Mouse (Mus musculus): ENCODE measurements around the gene Psmb2. TPM values are rescaled to one million over a fixed set of nuclear protein-coding genes. Genes with fewer than 3 reads are reported as not detected.

Psmb2 gene
- total RNA-seq, 2 experiments from 2014 or later: 101 to 103 TPM

DNA sequence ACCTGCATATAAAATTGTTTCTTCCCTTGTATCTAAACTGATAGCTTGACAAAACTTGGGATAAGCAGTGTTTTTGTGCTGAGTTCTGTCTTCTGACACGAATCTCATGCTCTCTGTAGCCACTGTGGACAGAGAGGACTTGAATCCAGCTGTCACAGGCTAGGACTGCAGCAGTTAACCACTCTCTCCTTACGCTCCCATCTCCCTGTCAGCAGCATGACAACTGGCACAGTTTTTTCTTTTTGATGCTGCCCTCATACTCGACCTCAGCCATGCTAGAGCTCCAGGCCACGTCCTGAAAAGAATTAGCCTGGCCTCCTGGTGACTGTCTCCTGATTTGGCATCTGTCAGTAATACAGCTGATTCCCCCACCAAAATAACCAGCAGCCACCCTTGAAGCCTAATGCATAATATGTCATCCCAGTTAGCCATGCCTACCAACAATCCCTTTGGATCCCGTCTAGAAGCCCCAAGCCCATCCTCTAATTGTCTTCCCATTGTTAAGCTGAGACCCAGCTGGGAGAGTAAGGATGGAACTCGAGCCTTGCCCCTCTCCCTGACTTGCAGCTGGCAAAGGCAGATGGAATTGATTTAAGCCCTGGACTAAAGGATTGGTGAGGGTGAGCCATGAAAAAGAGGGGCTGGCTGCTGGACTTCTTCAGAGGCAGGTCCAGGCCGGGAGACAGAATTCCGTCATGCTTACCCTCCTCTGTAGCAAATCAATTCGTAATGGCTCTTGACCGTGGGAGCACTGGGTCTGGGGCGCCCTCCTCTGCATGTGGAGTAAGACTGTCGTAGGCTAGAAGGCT is 29.4 kb downstream of the Psmb2 start:
- no peak for DNase-seq (ENCODE audit: low spot score in 2 of 2)

DNA sequence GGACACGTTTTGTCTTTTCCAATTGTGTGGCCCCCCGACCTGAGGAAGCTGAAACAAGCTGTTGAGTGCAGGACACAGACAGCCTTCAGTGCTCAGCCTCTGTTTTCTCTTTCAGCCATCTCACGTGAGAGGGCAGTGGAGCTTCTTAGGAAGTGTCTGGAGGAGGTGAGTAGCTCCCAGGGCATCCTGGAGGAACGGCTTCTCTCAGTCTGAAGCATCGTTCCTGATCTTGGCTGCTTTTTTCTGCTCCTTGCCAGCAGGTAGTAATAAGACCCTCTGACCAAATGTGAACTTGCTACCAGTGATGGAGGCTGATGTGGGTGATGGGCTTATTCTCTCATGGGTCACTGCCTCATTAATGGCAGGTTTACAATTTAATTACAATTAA is 30.0 kb downstream of the Psmb2 start:
- no peak for DNase-seq (ENCODE audit: low spot score in 2 of 2)

DNA sequence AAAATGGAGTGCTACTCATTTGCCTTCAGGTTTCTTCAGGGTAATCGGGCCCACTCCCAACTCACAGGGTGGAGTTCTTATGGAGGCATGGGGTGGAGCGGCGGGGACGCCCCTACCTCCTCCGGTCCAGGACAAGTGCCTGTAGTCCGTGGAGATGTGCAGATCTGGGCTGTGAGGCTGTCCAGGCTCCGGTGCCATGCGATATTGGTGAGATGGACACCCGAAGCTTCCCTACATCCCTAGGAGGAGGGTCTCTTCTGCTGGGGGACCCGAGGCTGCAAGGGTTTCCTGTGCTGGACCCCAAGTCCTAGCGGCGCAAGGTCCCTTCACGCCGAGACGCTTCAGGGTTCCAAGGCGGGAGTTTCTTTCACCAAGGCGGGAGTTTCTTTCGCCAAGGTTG is 54.7 kb downstream of the Psmb2 start:
- no peak for DNase-seq (ENCODE audit: low spot score in 2 of 2)

DNA sequence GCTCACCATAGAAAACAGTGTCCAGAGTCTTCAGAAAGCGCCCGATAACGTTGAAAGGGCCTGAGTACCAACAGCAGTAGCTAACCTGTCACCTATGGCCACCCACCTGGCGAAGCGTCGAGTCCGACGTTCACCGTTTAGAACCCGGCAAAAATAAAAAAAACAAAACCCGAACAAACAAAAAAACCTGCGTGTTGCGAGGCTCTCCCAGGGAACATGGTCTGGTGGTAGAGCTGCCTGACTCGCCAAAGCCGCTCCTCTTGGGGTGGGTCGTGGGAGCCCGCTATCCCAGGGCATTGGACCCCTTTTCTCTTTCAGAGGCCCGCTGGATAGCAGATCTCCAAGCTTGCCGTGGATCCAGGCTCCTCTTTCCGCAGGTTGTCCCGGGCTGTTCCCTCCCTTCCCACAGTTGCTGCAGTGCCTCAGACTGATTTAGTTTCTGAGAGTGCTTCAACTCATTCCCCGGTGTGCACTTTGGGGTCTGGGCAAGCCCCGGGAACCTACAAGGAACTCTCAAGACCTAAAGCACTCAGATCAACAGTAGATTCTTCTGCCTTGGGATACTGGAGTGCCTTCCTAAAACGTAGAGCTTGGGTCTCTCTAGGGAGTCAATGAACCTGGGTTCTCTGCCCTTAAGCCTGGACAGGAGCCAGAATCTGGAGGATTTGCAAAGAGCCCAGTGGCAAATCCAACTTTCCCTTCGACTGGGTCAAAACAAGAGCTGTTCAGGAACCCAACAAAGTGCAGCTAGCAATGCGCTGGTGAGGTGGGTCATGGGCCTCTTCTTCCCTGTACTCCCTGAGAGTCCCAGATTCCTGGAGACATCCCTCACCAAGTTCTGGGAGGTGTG is 55.3 kb downstream of the Psmb2 start:
- no peak for DNase-seq (ENCODE audit: low spot score in 2 of 2)

DNA sequence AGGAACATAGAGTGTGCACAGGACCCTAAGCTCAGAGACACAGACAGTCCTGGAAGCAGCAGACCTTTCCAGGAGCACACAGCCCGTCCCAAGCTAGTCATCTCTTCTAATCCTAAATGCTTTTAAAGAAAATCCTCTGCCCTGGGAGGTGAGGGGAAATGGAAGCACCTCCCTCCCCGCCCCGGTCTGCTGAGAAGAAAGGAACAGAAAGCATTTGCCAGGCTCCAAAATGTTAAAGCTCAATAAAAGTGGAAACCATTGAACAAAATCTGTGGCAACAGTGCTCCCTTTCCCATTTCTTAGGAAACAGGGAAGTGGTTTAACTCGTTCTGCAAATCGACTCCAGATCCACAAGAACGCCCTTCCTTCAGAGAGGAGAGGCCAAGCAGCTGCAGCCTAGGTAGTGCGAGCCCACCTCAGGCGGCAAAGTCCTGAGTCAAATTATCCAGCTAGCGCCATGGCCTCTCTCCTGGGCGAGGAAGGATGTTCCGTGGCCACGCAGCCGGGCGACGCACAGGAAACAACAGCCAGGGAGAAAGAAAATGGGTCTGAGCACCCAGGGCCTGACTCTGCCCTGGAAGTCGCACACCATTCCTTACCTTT is 56.7 kb downstream of the Psmb2 start:
- no peak for DNase-seq (ENCODE audit: low spot score in 2 of 2)

DNA sequence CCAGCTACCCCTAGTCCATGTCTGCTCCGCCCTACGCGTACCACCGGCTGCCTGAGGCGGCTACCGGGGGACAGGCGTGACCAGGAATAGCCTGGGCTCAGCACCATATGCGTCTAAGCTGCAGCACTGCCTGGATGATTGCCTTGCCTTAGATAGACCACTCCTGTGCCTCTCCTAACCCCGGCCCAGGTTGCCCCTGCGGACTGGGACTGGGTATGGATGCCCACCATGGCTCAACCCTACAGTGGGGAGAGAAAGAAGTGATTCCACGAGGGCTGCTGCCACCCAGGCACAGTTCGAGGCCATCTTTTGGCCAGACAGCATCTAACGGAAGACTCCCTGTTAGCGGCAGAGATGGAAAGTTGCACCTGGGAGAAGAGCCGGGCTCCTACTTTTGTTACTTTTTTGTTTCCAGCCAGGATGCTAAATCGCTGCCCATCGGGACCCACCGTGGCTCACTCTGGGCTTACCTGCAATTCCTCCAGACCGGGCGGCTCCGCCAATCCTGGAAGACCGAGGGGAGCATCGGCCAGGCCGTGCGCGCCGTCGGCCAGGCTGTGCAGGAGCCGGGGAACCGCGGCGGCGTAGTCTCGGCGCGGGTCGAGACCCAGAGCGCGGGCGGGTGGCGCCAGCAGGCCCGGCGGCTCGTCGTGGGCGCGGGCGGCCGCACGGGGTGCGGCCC is 57.4 kb downstream of the Psmb2 start:
- DNase-seq (ENCODE audit: low spot score in 2 of 2): no peak

DNA sequence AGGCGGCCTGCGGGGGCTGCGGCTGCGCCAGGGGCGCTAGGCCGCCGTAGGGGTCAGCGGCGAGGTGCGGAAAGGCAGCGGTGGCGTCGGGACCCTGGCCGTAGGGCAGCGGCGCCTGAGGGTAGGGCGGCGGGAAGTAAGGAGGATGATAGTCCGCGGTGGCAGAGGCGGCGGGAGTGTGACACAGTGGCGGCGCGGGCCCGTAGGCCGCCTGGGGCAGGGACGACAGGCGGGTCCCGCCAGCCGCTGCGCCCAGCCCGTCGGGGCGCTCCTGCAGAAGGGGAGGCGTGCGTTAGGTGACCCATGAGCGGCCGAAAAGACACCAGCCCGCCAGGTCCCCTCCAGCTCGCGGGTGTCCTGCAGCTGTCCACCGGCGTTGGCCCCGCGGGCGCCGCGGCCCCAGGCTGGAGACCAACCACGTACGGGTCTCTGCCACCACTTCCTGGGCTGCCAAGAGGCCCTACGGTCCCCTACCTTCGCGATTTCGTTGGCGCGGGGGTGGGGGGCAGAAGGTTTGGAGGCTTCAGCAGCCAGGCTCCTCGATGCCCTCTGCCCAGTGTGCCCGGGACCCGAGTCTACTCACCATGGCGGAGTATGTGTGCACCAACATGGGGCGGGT is 58.1 kb downstream of the Psmb2 start:
- no peak for DNase-seq (ENCODE audit: low spot score in 2 of 2)

DNA sequence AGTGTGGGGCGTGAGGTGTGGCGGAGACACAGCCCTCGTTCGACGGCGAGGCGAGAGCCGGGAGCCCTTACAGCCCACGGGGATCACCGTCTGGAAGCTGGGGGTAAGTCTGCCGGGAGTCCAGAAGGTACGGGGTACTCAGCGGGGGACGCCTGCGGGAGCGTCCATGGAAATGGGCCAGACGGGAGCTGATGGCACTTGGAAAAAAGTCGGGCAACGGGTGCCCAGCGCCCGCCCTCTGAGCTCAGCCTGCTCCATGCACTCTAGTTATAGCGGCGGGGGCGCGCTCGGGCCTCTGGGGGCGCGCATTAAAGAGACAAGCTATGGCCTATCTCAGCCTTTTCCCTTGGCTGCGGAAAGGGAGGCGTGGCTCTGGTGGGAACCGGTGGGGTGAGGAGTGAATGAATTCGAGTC is 58.6 kb downstream of the Psmb2 start, which contains the start of gene Tfap2e:
TSS of gene Tfap2e (minus strand) at position 240 of the 414 bp plus-strand sequence.
- DNase-seq (ENCODE audit: low spot score in 2 of 2): no peak

DNA sequence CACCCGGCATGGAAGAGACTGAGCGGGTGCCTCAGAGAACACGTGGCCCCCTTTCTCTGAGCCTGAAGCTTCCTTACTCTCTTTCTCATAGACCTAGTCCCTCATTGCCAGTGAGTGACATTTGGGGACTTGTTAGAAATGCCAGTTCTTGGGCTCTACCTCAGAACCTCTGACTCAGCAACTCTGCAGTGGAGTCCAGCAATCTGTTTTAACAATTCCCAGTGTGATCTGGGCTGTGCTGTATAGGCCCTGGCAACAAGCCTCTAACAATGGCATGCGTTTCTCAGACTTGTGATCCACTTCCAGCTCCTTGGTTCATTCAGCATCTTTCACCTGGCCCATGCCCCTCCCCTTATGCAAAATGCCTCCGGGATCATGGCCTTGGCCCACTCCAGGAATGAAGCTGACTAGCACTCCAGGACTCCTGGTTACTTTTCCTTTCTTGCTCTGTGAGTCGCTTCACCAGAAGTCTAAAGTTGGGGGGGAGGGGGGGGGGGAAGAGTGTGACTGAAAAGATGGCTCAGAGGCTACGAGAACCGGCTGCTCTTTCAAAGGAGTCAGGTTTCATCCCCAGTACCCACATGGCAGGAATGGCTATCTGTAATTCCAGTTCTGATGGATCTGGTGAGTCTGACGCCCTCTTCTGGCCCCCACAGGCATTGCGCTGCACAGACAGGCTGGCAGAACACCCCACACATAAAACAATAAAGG is 62.7 kb downstream of the Psmb2 start:
- no peak for DNase-seq (ENCODE audit: low spot score in 2 of 2)

DNA sequence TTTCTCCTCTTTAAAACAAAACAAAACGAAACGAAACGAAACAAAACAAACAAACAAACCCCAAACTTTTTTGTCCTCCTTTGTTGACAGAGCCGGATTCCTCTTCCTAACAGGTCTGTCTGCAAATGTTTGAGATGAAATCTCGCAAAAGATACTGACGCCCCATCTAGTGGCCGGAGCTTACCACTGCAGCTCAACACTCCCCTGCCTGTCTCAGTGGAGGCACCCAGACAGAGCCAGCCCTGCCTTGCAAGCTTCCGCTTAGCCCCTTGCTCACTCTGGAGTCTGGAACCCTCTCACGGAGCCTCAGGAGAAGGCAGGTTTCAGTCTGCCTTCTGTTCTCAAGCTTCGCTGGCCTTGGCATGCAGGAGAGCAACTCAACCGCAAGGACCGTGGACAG is 64.0 kb downstream of the Psmb2 start:
- peak; percentile 87 to 89 for DNase-seq (ENCODE audit: low spot score in 2 of 2)

DNA sequence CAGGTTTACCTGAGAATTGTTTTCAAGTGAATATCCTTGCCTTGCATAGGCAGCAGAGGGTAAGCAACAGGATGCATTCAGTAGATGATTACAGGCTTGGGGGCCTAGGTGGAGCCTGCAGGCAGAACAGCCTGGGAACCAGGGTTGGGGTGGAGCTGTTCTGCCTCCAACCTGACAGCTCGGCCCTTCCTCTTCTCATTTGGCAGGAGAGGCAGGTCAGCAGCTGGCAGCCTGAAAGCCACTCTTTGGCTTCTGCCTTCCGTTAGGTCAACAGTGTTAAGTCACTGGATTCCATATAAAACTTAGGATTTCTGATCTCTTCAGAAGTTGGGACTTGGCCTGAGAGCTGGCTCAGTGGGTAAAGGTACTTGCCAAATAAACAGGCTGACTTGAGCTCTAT is 65.5 kb downstream of the Psmb2 start:
- no peak for DNase-seq (ENCODE audit: low spot score in 2 of 2)

DNA sequence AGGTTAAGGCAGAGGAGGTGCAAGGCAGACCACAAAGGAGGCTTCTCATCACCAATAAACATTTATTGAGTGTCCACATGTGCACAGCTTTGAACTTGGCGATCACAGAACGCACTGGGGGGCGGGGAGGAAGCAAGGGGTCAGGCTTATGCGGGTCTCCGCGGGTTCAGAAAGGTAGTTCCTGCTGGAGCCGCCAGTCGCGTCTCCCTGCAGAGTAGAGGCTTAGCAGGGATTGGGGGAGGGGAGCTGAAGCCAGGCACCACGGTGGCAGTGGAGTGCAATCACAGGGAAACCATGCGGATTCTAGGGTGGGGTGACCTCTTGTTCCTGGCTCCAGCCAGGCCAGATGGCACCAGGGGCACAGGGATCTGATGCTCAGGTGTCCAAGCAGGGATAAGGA is 66.3 kb downstream of the Psmb2 start:
- no peak for DNase-seq (ENCODE audit: low spot score in 2 of 2)

DNA sequence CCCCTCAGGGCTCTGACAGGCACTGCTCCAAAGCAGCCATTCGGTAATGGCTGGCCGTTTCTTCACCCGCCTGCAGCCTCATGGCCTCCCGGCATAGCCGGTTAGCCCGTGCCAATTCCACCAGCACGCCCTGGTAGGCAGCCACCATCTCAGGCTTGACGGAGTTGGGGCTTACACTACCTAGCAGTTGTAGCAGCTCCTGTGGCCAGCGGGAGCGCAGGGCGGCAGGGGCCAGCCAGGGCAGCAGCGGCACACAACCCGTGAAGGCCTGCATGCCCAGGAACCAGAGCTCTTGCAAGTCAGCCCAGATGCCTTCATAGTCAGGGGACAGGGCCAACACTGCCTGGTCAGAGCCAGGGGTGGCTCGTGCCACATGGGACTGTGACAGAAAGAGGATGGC is 67.4 kb downstream of the Psmb2 start:
- DNase-seq (ENCODE audit: low spot score in 2 of 2): no peak

DNA sequence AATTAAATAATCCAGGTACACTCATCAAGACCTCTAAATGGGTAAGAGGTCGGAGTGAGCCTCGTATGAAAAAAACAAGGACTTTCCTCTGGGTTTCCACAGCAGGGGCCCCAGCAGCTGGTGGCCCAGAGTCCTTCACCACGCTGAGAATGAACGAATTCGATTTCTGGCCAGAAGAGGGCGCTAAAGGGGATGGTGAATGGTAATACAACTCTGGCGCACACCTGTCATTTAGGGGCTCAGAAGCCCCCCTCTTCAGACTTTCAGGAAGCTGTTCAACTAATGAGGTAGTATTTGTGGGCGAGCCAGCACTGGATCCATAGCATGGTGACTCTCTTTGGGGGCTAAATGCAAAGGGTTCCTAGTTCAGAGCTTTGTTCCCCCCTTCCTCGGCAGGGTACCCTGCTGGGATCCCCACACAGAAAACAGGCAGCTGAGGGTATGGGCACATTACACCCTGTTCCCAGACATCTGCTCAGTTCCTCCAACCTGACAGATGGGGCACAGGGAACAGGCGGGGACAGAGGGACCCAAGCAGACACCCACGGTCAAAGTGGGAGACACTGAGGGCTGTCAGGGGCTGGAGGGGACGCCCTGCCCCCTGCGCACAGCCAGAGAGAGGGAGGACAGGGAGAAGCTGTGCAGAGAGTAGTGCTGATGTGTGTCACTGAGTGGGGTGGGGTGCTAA is 68.2 kb downstream of the Psmb2 start:
- DNase-seq (ENCODE audit: low spot score in 2 of 2): peak in 1 of 2 experiments; percentile 67

DNA sequence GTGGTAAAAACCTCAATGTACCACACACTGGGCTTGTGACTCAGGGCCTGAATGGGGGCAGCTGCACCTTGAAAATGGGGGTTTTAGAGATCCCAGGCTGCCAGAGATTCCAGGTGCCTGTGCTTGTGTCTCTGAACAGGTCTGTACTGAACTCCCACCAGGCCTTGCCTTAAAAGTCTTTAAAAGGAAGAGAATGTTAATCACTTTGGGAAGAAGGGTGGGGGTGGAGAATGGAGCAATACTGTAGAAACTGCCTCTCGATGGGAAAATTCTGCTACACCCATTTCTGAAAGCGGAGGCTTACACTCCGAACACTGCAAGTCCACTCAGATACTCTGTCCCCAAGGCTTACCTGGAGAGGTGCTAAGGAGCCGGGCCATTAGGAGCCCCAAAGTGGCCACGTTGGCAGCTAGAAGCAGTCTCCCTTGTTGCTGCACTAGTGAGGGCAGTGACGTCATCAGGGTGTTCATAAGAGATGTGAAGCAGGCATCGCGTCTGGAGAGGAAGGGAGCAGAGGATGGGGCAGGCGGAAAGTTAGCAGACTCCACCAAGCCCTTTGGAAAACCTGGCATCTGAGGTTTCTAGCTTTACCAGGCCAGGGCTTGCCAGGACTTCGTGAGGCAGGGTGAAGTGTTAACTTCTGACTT is 68.9 kb downstream of the Psmb2 start:
- DNase-seq (ENCODE audit: low spot score in 2 of 2): peak in 1 of 2 experiments; percentile 45

DNA sequence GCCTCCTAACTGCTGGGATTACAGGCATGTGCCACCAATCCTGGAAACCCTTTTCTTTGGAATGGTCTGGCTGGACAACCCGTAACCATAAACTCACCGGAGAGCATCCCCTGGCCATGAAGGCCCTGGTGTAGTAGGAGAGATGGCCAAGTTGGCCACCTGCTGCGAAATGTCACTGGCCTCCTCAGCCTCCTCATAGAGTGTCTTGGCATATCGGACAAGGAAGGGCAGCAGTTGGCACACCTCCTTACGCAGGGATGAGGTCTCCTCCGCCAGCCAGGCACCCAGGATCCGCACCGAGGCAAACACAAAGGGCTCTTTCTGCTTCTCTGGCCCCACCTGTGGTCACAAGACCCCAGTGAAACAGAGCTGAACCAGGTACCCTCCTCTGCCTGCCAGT is 71.0 kb downstream of the Psmb2 start:
- DNase-seq (ENCODE audit: low spot score in 2 of 2): no peak

DNA sequence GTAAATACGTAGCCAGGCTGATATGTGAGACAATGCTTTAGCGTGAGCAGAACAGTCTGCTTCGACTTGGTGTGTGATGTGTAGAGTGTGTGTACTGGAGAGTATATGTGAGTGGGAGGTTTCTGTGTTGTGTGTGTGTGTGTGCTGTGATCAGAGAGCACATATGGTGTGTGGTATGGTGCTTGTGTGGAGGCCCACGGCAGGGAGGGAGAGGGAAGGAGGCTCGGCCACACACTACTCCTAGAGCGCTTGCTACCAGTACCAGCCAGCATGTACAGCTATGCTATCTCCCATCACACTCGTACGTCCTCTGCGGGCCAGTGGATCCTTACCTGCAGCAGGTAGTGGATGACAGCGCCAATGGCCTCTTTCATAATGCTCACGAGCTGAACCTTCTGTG is 72.1 kb downstream of the Psmb2 start:
- peak; percentile 31 to 62 for DNase-seq (ENCODE audit: low spot score in 2 of 2)

DNA sequence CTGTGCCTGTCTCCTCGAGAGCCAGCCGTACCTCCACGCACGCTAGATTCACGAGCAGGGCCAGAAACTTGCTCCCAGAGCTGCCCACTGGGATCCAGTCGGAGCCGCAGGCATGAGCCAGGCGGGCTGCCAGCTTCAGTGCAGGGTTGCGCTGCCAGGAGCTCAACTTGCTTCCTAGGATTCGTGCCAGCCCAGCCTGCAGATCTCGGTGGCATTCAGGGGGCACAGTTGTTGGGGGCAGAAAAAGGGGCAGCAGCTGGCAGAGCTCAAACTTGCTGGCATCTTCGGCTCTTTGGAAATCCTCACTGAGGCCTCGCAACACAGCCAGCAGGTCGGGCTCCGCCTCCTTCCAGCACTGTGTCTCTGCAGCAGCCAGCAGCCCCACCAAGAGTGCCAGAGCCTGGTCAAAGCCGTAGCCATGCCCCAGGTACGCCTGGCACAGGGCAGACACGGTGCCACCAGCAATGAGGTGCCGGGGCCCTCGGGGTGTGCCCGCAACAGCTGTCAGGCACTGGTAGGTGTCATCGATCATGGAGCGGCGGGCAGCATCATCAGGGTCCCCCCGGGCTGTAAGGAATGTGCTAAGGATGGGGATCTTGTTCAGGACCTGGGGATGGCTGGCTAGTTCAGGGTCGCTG is 72.7 kb downstream of the Psmb2 start:
- peak; percentile 60 to 76 for DNase-seq (ENCODE audit: low spot score in 2 of 2)

Data from left cerebral cortex, adult 18-20 months (tissue).